Mouse (Mus musculus) forebrain, embryonic 11.5 days (tissue): ENCODE measurements at regions not wholly inside any gene's neighbourhood (a gene's known extent, or its start where the extent isn't known, plus 50 kb on each side); places are given as distances from the start of the nearest gene placed in this dataset.
A peak's percentile ranks its signal among the peaks of the same experiment; 100 is the strongest.

ENCODE experiments used
- ATAC-seq: fragments of 200-750 bp; cut with Nextera tagmentation; replicated peaks from 2 replicates; pipeline ENCODE4 v1.8.0; 2017; ENCODE audit warnings: moderate TSS enrichment; ENCODE audit not compliant: low FRiP score
- DNase-seq: peaks from one replicate; pipeline ENCODE4 v3.0.0-alpha.2; 2017; ENCODE audit warnings: low spot score
- H3K27ac ChIP-seq: fragments of 300-500 bp; sonication (generic); 2 replicates; pipeline ENCODE4 v1.5.1; 2014; ENCODE audit warnings: low read depth, low read length
- H3K27me3 ChIP-seq: fragments of 300-500 bp; sonication (generic); 2 replicates; pipeline ENCODE4 v1.6.1; 2014; ENCODE audit warnings: mild to moderate bottlenecking, low read length, mixed read lengths; ENCODE audit not compliant: control insufficient read depth, insufficient read depth
- H3K36me3 ChIP-seq: fragments of 300-500 bp; sonication (generic); 2 replicates; pipeline ENCODE4 v1.6.1; 2014; ENCODE audit warnings: mild to moderate bottlenecking, low read length, moderate library complexity, mixed read lengths; ENCODE audit not compliant: control insufficient read depth, insufficient read depth
- H3K4me1 ChIP-seq: fragments of 300-500 bp; sonication (generic); replicated peaks from 2 replicates; pipeline ENCODE4 v1.6.1; 2014; ENCODE audit warnings: low read length, mixed read lengths; ENCODE audit not compliant: control insufficient read depth, insufficient read depth
- H3K4me2 ChIP-seq: fragments of 300-500 bp; sonication (generic); 2 replicates; pipeline ENCODE4 v1.6.1; 2014; ENCODE audit warnings: low read depth, mild to moderate bottlenecking, low read length, moderate library complexity, mixed read lengths; ENCODE audit not compliant: severe bottlenecking
- H3K4me3 ChIP-seq: fragments of 300-500 bp; sonication (generic); 2 replicates; pipeline ENCODE4 v1.5.1; 2014; ENCODE audit warnings: low read depth, low read length
- H3K9ac ChIP-seq: fragments of 300-500 bp; sonication (generic); 2 replicates; pipeline ENCODE4 v1.6.1; 2014; ENCODE audit warnings: low read length
- H3K9me3 ChIP-seq: fragments of 300-500 bp; sonication (generic); 2 replicates; pipeline ENCODE4 v1.6.1; 2016; ENCODE audit warnings: low read length, mixed read lengths; ENCODE audit not compliant: control insufficient read depth
- WGBS: fragments of 180-500 bp; shearing (Covaris S2); extraction: QIAGEN DNeasy Blood & Tissue Kit; methylation state at CpG from one replicate; pipeline ENCODE4 v1.1.7; 2014; 5-methylcytosine and 5-hydroxymethylcytosine counted together

GRCm38 (mm10) chr16:88368146-88368545, 78.1 kb upstream of the Grik1 start:
- no peaks in the 10 kb centered on the region for H3K4me1 ChIP-seq
- H3K4me2 ChIP-seq = no peak overlapping the region
- no peak overlapping the region for H3K4me3 ChIP-seq
- H3K27ac ChIP-seq = no peak overlapping the region
- no peaks in the 10 kb centered on the region for H3K27me3 ChIP-seq
- H3K36me3 ChIP-seq = no peaks in the 10 kb centered on the region
- H3K9ac ChIP-seq = no peak overlapping the region
- no peaks in the 10 kb centered on the region for H3K9me3 ChIP-seq
- 60% methylated on average over 6 of the region's 6 CpGs for WGBS
- DNase-seq (no peak), ATAC-seq (no peak)

GRCm38 (mm10) chr16:88367162-88367561, 77.1 kb upstream of the Grik1 start:
- Histone ChIP-seq H3K27ac (no peak overlapping the region), H3K4me2 (no peak overlapping the region), H3K4me3 (no peak overlapping the region), H3K9ac (no peak overlapping the region), H3K27me3 (no peaks in the 10 kb centered on the region), H3K36me3 (no peaks in the 10 kb centered on the region), H3K4me1 (no peaks in the 10 kb centered on the region), H3K9me3 (no peaks in the 10 kb centered on the region)
- WGBS = 83% methylated on average over 1 of the region's 1 CpGs
- no peak for DNase-seq
- ATAC-seq = no peak

- ATAC-seq = peak; percentile 69
- no peak overlapping the region for H3K27ac ChIP-seq
- no peaks in the 10 kb centered on the region for H3K4me1 ChIP-seq
- no peak overlapping the region for H3K4me2 ChIP-seq
- WGBS = 41% methylated on average over 2 of the region's 2 CpGs
- no peak for DNase-seq
- H3K27me3 ChIP-seq = no peaks in the 10 kb centered on the region
- no peaks in the 10 kb centered on the region for H3K36me3 ChIP-seq
- H3K4me3 ChIP-seq = no peak overlapping the region
- H3K9me3 ChIP-seq = no peaks in the 10 kb centered on the region
- no peak overlapping the region for H3K9ac ChIP-seq
Observed at GRCm38 (mm10) chr16:88360081-88360480, 70.0 kb upstream of the Grik1 start.
